ENCODE assay signal across 17 mouse cellular contexts in genomic region chr7:136457171-136457570, GRCm38 (mm10).
"Had no signal": no experiment of that assay in that cellular context is flagged by ENCODE, and none has a peak within 500 bp of the region (broad histone marks: within the 10 kb centered on the region; RNA-seq: fewer than 3 reads in every experiment).

No protein-coding gene starts in this region.

- H3K9me3 ChIP-seq: limb, embryonic 10.5 days; limb, embryonic 13.5 days; liver, embryonic 13.5 days; midbrain, embryonic 10.5 days; neural tube, embryonic 12.5 days; neural tube, embryonic 15.5 days had no signal

- H3K4me3 ChIP-seq: layer of hippocampus, adult 2 months; limb, embryonic 10.5 days; limb, embryonic 13.5 days; liver, embryonic 13.5 days; midbrain, embryonic 10.5 days; neural tube, embryonic 12.5 days; neural tube, embryonic 15.5 days had no signal

- H3K4me2 ChIP-seq: limb, embryonic 13.5 days; liver, embryonic 13.5 days; neural tube, embryonic 12.5 days; neural tube, embryonic 15.5 days had no signal

- H3K27me3 ChIP-seq: liver, embryonic 13.5 days; neural tube, embryonic 12.5 days; neural tube, embryonic 15.5 days had no signal

- H3K9ac ChIP-seq: limb, embryonic 13.5 days; liver, embryonic 13.5 days; neural tube, embryonic 12.5 days; neural tube, embryonic 15.5 days had no signal

- H3K27ac ChIP-seq: kidney, postnatal 0 days; layer of hippocampus, adult 2 months; limb, embryonic 10.5 days; limb, embryonic 13.5 days; liver, embryonic 13.5 days; macrophage; midbrain, embryonic 10.5 days; neural tube, embryonic 12.5 days; neural tube, embryonic 15.5 days had no signal

- H3K36me3 ChIP-seq: limb, embryonic 10.5 days; limb, embryonic 13.5 days; liver, embryonic 13.5 days; midbrain, embryonic 10.5 days; neural tube, embryonic 12.5 days; neural tube, embryonic 15.5 days had no signal

- DNase-seq: layer of hippocampus, adult 9-11 months; liver, embryonic 13.5 days; lung, adult 2 months; lung, postnatal 14 days; midbrain, embryonic 14.5 days; retina, postnatal 1 day; right cerebral cortex, postnatal 25 days; thymus, adult 18-20 months; thymus, postnatal 36 days had no signal

- H3K4me1 ChIP-seq: liver, embryonic 13.5 days; neural tube, embryonic 12.5 days had no signal
